Mouse (Mus musculus) ES-E14 (cell line): ENCODE results near the gene Acss1.

ENCODE experiments used
- CHD2 ChIP-seq: IDR thresholded peaks from 2 replicates; pipeline ENCODE4 v1.6.1; 2014; ENCODE audit warnings: mild to moderate bottlenecking, low read depth, low read length, inconsistent platforms
- HCFC1 ChIP-seq: IDR thresholded peaks from 2 replicates; pipeline ENCODE4 v1.6.1; 2012; ENCODE audit warnings: low read length, inconsistent platforms, borderline replicate concordance; ENCODE audit not compliant: insufficient read depth
- ZNF384 ChIP-seq: IDR thresholded peaks from 2 replicates; pipeline ENCODE4 v1.6.1; 2012; ENCODE audit warnings: low read depth, low read length, inconsistent platforms

- TF ChIP-seq CHD2 (no peak), HCFC1 (no peak), ZNF384 (no peak)
These were observed 24.4 kb downstream of the Acss1 start for GRCm38 (mm10) chr2:150643726-150644415.
